Mouse (Mus musculus): ENCODE results near the gene A2ml1. TPM values are rescaled to one million over a fixed set of nuclear protein-coding genes. Genes with fewer than 3 reads are reported as not detected.

A2ml1 gene
- polyA plus RNA-seq, 1 experiment from 2014 or later: 3.5 TPM

GRCm38 (mm10) chr6:128602463-128603201 is 21.2 kb upstream of the A2ml1 start:
- H3K4me1 ChIP-seq (ENCODE audit: control insufficient read depth, insufficient read depth, low read length): no peaks in the 10 kb centered on the region
- H3K27ac ChIP-seq (ENCODE audit: low read length): 0 out of 2 replicates have a peak overlapping the region, but pooled peaks have one; percentile 15
- no peaks in the 10 kb centered on the region for H3K9me3 ChIP-seq (replicated peaks; ENCODE audit: control insufficient read depth, low read length, poor library complexity, severe bottlenecking)
- H3K4me2 ChIP-seq (ENCODE audit: low read length): peak overlapping the region; percentile 34
- H3K9ac ChIP-seq (ENCODE audit: low read depth, low read length): no peak overlapping the region
- 0 out of 2 replicates have a peak overlapping the region, but pooled peaks have one; percentile 2 for H3K4me3 ChIP-seq (ENCODE audit: low read depth, low read length)
- no peaks in the 10 kb centered on the region for H3K36me3 ChIP-seq (ENCODE audit: control insufficient read depth, insufficient read depth, low read length)
- WGBS: 37% methylated on average over 10 of the region's 10 CpGs
- peak; percentile 88 for ATAC-seq
- no peaks in the 10 kb centered on the region for H3K27me3 ChIP-seq (ENCODE audit: control insufficient read depth, insufficient read depth, low read depth, low read length)

GRCm38 (mm10) chr6:128602026-128602425 is 20.6 kb upstream of the A2ml1 start:
- Histone ChIP-seq H3K36me3 (ENCODE audit: control insufficient read depth, insufficient read depth, low read length) (no peaks in the 10 kb centered on the region), H3K4me2 (ENCODE audit: low read length) (peak overlapping the region; percentile 34), H3K9me3 (replicated peaks; ENCODE audit: control insufficient read depth, low read length, poor library complexity, severe bottlenecking) (no peaks in the 10 kb centered on the region), H3K4me1 (ENCODE audit: control insufficient read depth, insufficient read depth, low read length) (no peaks in the 10 kb centered on the region), H3K27ac (ENCODE audit: low read length) (no peak overlapping the region), H3K4me3 (ENCODE audit: low read depth, low read length) (0 out of 2 replicates have a peak overlapping the region, but pooled peaks have one; percentile 2), H3K27me3 (ENCODE audit: control insufficient read depth, insufficient read depth, low read depth, low read length) (no peaks in the 10 kb centered on the region), H3K9ac (ENCODE audit: low read depth, low read length) (no peak overlapping the region)
- 37% methylated on average over 3 of the region's 3 CpGs for WGBS
- peak; percentile 27 for ATAC-seq

- ATAC-seq: no peak
- Histone ChIP-seq H3K4me3 (ENCODE audit: low read depth, low read length) (no peak overlapping the region), H3K27ac (ENCODE audit: low read length) (no peak overlapping the region), H3K4me1 (ENCODE audit: control insufficient read depth, insufficient read depth, low read length) (peaks cover 4% of the 10 kb centered on the region; the same call in 1 of the 2 replicates), H3K4me2 (ENCODE audit: low read length) (no peak overlapping the region), H3K27me3 (ENCODE audit: control insufficient read depth, insufficient read depth, low read depth, low read length) (no peaks in the 10 kb centered on the region), H3K9me3 (replicated peaks; ENCODE audit: control insufficient read depth, low read length, poor library complexity, severe bottlenecking) (no peaks in the 10 kb centered on the region), H3K9ac (ENCODE audit: low read depth, low read length) (no peak overlapping the region), H3K36me3 (ENCODE audit: control insufficient read depth, insufficient read depth, low read length) (no peaks in the 10 kb centered on the region)
- 59% methylated on average over 4 of the region's 4 CpGs for WGBS
Observed at GRCm38 (mm10) chr6:128599555-128599954, 18.1 kb upstream of the A2ml1 start.

GRCm38 (mm10) chr6:128598256-128599047 is 17.0 kb upstream of the A2ml1 start:
- H3K4me2 ChIP-seq (ENCODE audit: low read length): no peak overlapping the region
- whole genome bisulfite sequencing: 69% methylated on average over 2 of the region's 2 CpGs
- peaks cover 4% of the 10 kb centered on the region; the same call in 1 of the 2 replicates for H3K4me1 ChIP-seq (ENCODE audit: control insufficient read depth, insufficient read depth, low read length)
- no peaks in the 10 kb centered on the region for H3K27me3 ChIP-seq (ENCODE audit: control insufficient read depth, insufficient read depth, low read depth, low read length)
- H3K36me3 ChIP-seq (ENCODE audit: control insufficient read depth, insufficient read depth, low read length): no peaks in the 10 kb centered on the region
- ATAC-seq: no peak
- H3K9ac ChIP-seq (ENCODE audit: low read depth, low read length): no peak overlapping the region
- H3K27ac ChIP-seq (ENCODE audit: low read length): no peak overlapping the region
- no peak overlapping the region for H3K4me3 ChIP-seq (ENCODE audit: low read depth, low read length)
- H3K9me3 ChIP-seq (replicated peaks; ENCODE audit: control insufficient read depth, low read length, poor library complexity, severe bottlenecking): no peaks in the 10 kb centered on the region

GRCm38 (mm10) chr6:128597121-128597522 is 15.7 kb upstream of the A2ml1 start:
- H3K27ac ChIP-seq (ENCODE audit: low read length): no peak overlapping the region

GRCm38 (mm10) chr6:128594651-128595050 is 13.2 kb upstream of the A2ml1 start:
- Histone ChIP-seq H3K4me2 (ENCODE audit: low read length) (no peak overlapping the region), H3K36me3 (ENCODE audit: control insufficient read depth, insufficient read depth, low read length) (no peaks in the 10 kb centered on the region), H3K9ac (ENCODE audit: low read depth, low read length) (no peak overlapping the region), H3K4me1 (ENCODE audit: control insufficient read depth, insufficient read depth, low read length) (peaks cover 4% of the 10 kb centered on the region; the same call in 1 of the 2 replicates), H3K4me3 (ENCODE audit: low read depth, low read length) (no peak overlapping the region), H3K27me3 (ENCODE audit: control insufficient read depth, insufficient read depth, low read depth, low read length) (no peaks in the 10 kb centered on the region), H3K27ac (ENCODE audit: low read length) (no peak overlapping the region), H3K9me3 (replicated peaks; ENCODE audit: control insufficient read depth, low read length, poor library complexity, severe bottlenecking) (no peaks in the 10 kb centered on the region)
- WGBS: 95% methylated on average over 9 of the region's 9 CpGs
- no peak for ATAC-seq

More at GRCm38 (mm10) chr6:128597121-128597522, 15.7 kb upstream of the A2ml1 start:
- no peaks in the 10 kb centered on the region for H3K9me3 ChIP-seq (replicated peaks; ENCODE audit: control insufficient read depth, low read length, poor library complexity, severe bottlenecking)
- no peaks in the 10 kb centered on the region for H3K36me3 ChIP-seq (ENCODE audit: control insufficient read depth, insufficient read depth, low read length)
- peak overlapping the region; percentile 1; the same call in 1 of the 2 replicates for H3K4me3 ChIP-seq (ENCODE audit: low read depth, low read length)
- no peaks in the 10 kb centered on the region for H3K27me3 ChIP-seq (ENCODE audit: control insufficient read depth, insufficient read depth, low read depth, low read length)
- ATAC-seq: peak; percentile 96
- peak overlapping the region; percentile 1; the same call in 1 of the 2 replicates for H3K9ac ChIP-seq (ENCODE audit: low read depth, low read length)
- peaks cover 4% of the 10 kb centered on the region; the same call in 1 of the 2 replicates for H3K4me1 ChIP-seq (ENCODE audit: control insufficient read depth, insufficient read depth, low read length)
- 34% methylated on average over 9 of the region's 9 CpGs for WGBS
- H3K4me2 ChIP-seq (ENCODE audit: low read length): peak overlapping the region; percentile 25

GRCm38 (mm10) chr6:128589426-128589825 is 8.0 kb upstream of the A2ml1 start:
- Histone ChIP-seq H3K27ac (ENCODE audit: low read length) (no peak overlapping the region), H3K4me2 (ENCODE audit: low read length) (no peak overlapping the region), H3K9ac (ENCODE audit: low read depth, low read length) (no peak overlapping the region), H3K4me3 (ENCODE audit: low read depth, low read length) (no peak overlapping the region), H3K9me3 (replicated peaks; ENCODE audit: control insufficient read depth, low read length, poor library complexity, severe bottlenecking) (no peaks in the 10 kb centered on the region), H3K27me3 (ENCODE audit: control insufficient read depth, insufficient read depth, low read depth, low read length) (no peaks in the 10 kb centered on the region), H3K36me3 (ENCODE audit: control insufficient read depth, insufficient read depth, low read length) (no peaks in the 10 kb centered on the region), H3K4me1 (ENCODE audit: control insufficient read depth, insufficient read depth, low read length) (no peaks in the 10 kb centered on the region)
- WGBS: 55% methylated on average over 4 of the region's 4 CpGs
- ATAC-seq: no peak

GRCm38 (mm10) chr6:128587619-128588018 is 6.2 kb upstream of the A2ml1 start:
- H3K4me3 ChIP-seq (ENCODE audit: low read depth, low read length): no peak overlapping the region
- H3K9ac ChIP-seq (ENCODE audit: low read depth, low read length): no peak overlapping the region
- H3K27ac ChIP-seq (ENCODE audit: low read length): no peak overlapping the region
- H3K27me3 ChIP-seq (ENCODE audit: control insufficient read depth, insufficient read depth, low read depth, low read length): no peaks in the 10 kb centered on the region
- no peaks in the 10 kb centered on the region for H3K36me3 ChIP-seq (ENCODE audit: control insufficient read depth, insufficient read depth, low read length)
- H3K4me2 ChIP-seq (ENCODE audit: low read length): no peak overlapping the region
- no peak for ATAC-seq
- no peaks in the 10 kb centered on the region for H3K9me3 ChIP-seq (replicated peaks; ENCODE audit: control insufficient read depth, low read length, poor library complexity, severe bottlenecking)
- no peaks in the 10 kb centered on the region for H3K4me1 ChIP-seq (ENCODE audit: control insufficient read depth, insufficient read depth, low read length)
- 89% methylated on average over 6 of the region's 6 CpGs for WGBS
